Mouse (Mus musculus): ENCODE data around the gene Nfam1.

- TF ChIP-seq POLR2A (IDR thresholded peaks at IDR 0.05; ENCODE audit: low read depth, low read length) (no peak), CTCF (IDR thresholded peaks at IDR 0.05; ENCODE audit: extremely low read depth, insufficient read depth, insufficient read length, insufficient replicate concordance) (no peak)
These were observed 88.5 kb downstream of the Nfam1 start for GRCm38 (mm10) chr15:82944479-82945195.
